Mouse (Mus musculus) yolk sac, embryonic 10.5 days (tissue): ENCODE data around the gene Chmp1a.
"Not testable (repeated sequence)": the region's sequence is repeated elsewhere in the genome, so short reads cannot be mapped to it uniquely, and the experiment has no call there.

Experiments used
- DNase-seq: peaks from one replicate; pipeline ENCODE4 v3.0.0-alpha.2; 2017; ENCODE audit warnings: low spot score

Gene Chmp1a

DNA sequence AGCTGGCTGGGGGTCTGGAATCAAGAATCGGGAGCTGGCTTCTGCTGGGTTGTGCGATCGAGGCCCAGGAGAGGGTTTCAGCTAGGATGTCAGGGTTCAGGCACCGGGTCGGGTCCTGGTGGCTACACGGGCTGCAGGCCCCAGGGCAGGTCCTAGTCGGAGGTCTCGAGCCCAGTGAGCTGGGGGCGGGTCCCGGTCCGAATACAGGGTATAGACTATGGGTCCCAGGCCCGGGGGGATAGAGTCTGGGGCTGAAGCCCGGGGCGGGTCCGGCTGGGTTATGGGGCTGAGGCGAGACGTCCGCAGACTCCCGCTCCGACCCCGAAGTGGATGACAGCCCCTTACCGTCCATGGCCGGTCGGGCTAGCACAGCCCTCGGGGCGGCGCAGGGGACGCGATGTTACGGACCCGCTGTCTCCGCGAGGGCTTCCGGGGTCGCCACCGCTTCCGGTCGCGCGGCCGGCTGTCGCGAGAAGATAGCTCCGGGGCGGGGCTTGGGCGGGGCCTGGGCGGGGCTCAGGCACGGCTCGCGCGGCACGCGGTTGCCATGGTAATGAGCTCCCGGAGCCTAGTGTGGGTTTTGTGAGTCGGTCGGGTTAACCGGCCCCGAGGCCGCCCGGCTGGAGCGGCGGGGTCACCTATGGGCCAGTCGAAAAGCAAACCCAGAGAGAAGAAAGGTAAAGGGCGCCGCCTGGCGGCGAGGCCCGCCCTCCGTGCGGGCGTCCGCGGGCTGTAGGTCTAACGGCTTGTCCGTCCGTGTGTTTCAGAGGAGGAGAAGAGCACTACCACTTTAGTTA is at the start of gene Chmp1a, which contains the start of gene Spata33:
TSS of gene Chmp1a (minus strand) at position 443 of the 797 bp plus-strand sequence.
TSS of gene Spata33 (plus strand) at position 512 of the 797 bp plus-strand sequence.
- DNase-seq: peak; percentile 96

DNA sequence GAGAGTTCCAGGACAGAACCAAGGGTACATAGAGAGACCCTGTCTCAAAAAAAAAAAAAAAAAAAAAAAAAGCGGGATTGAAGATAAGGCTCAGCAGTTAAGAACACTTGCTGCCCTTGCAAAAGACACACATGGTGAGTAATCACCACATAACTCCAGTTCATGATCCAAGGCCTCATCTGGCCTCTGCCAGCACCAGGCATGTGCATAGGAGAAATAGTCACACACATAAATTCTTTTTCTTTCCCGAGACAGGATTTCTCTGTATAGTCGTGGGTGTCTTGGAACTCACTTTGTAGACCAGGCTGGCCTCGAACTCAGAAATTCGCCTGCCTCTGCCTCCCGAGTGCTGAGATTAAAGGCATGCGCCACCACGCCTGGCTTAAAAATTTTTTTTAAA is 45.0 kb upstream of the Chmp1a start:
- DNase-seq: not testable (repeated sequence)

DNA sequence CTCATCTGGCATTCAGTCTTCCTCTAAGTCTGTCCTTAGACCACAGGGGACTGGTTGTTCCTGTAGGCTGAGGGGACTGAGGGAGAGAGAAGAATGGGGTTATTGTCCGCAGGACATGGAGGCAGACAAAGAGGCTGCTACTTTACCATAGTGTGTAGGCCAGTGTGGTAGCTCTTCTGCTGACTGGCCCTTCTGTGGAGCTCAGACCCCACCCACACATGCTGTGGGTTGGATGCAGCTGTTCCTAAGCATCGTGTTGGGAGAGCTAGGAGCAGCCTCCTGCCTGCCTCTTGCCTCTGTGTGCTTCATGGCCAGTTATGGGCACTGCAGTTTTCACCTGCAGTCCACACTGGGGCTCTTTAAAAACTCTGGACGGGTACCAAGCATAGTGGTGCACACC is 44.6 kb upstream of the Chmp1a start:
- no peak for DNase-seq

DNA sequence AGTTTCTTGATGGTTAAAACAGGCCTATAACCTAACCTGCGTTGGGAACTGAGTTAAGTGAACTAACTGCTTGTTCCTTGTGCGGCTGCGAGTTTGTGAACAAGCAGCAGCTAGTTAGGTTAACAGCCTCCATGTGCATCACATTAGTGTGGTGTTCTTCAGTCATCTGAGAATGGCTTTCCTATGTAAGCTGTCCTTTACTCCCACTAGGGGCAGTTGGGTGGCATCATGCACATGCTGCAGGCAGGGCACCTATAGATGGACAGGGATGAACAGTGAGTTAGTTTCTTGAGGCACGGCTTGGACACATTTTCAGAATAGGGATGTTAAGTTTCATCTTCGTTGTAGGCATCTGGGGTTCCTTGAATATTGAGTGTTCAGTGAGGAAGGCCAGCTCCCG is 42.6 kb upstream of the Chmp1a start:
- no peak for DNase-seq

DNA sequence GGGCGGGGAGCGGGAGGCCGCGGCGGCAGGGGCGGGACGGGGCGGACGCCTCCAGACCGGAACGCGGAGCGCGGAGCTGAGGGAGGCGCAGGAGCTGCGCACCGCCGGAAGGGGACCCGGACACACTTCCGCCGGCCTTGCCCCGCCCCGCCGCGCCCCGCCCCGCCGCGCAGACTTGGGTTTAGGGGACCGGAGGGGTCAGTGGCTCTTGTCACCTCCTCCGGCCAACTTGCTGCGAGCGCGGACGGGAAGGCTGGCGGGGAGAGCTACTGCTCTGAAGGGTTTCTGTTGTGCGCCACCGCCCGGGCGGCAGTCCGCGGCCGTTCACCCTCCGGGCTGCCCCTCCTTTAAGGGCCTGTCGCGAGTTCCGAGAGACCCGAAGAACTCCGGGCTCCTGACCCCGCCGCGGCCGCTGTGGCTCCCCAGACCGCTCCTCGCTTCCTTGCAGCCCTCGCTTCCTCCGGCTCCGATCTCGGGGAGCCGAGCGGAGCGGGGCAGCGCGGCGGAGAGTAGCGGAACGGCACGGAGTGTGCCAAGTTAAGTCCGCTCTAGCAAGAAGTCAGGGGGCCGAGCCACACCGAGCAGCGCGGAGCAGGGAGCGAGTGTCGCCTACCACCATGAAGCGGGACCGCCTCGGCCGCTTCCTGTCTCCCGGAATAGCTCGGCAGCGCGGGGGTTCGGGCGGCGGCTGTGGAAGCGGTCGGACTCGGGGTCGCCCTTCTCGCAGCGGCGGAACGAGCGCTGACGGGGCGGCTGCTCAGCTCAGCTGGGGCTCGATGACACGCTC is 41.7 kb upstream of the Chmp1a start, which contains the start of the genes Zfp276 and Vps9d1:
TSS of gene Zfp276 (plus strand) at position 97 of the 787 bp plus-strand sequence.
TSS of gene Vps9d1 (minus strand) at position 250 of the 787 bp plus-strand sequence.
- peak; percentile 89 for DNase-seq

DNA sequence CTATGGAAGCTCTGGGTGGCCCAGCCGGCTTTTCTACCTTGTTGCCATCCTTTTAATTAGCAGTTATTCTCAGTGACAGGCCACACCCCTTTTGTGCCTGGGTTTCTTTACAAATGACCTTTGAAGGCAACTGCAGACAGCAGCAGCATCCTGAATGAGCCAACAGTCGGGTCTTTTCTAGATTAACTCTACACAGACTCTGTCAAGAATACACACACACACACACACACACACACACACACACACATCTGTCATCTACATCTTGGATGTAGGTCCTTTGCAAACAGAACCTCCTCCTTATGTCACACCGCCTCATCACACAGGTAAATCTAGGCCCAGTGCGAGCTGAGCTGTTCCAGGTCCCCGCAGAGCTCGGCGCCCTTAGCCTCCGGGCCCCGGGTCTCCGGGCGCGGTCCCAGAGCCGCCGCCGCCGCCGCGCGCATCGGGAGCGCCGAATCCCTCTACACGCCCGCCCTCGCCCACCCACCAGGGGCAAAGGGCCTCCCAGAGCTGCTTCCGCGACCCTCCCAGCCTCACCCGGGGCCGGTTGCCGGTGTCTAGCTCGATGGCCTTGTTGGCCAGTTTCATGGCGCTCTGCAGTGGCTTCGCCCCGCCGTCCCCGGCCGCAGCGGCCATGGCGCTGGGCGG is 41.0 kb upstream of the Chmp1a start:
- DNase-seq: no peak

DNA sequence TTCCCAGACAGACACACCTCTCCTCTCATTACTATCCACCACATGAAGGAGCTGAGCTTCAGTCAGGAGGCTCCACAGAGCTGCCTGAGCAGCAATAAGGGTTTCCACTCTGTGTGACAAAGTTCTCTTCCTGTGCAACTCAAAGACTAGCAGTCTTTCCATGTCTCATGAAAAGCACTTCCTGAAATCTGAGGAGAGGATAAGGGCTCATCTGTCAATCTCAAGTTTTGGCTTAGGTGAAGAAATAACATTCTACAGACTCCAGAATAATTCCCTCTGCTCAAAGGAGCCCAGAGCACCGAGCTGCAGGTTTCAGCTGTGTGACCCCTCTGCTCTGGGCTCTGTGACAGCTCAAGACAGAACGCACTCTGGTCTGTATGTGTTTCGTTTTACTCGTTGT is 40.4 kb upstream of the Chmp1a start:
- DNase-seq: no peak

DNA sequence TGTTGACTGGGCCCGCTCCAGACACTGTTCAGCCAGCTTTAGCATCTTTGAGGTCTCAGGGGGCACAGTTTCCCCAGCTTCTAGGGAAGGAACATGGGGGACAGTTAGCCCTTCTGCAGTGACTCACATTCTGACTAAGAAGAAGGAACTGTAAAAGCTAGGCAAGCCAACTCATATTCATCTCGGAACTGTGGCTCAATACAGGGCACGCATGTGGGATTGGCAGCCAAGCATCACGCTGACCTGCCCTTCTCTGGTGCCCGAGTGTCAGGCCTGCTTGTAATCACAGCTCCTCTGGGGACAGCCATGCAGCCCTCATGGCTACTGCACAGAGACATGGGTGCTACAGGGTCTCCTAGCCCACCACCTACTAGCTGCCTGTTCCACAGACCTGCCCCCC is 38.4 kb upstream of the Chmp1a start:
- DNase-seq: no peak

DNA sequence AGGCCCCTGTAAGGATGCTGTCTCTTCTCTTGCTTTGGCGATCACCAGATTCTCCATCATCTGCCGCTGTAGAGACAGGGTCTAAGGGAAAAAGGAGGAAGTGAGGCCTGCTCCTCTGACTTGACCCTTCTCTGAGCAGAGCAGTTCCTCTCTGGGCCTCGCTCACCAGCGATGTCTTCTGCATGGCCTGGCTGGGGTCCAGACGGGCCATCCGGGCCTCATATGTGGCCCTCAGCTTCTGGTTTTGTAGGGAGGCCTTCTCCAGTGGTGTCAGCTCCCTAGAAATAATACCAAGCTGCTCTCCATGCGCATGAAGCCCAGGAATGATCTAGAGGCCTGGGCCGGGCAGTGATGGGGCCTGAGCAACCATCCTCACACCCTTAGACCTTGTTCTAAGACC is 36.0 kb upstream of the Chmp1a start:
- DNase-seq: no peak

DNA sequence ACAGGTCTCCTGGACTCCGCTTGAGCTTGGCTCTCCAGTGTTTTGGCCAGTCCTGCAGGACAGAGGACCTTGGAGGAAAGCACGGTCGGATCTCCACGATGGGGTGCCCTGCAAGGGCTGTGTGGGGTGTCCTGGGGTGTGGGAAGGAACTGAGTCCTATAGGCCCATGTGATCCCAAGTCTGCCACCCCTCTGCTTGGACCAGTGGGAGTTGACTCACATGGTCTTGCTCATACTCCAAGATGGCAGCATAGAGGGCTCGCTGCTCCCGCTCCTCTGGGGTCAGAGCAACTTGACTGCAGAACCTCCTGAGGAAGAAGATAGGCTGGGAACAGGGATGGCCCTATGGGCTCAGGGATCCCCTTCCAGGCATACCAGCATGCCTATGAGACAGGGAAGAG is 35.2 kb upstream of the Chmp1a start:
- DNase-seq: no peak

DNA sequence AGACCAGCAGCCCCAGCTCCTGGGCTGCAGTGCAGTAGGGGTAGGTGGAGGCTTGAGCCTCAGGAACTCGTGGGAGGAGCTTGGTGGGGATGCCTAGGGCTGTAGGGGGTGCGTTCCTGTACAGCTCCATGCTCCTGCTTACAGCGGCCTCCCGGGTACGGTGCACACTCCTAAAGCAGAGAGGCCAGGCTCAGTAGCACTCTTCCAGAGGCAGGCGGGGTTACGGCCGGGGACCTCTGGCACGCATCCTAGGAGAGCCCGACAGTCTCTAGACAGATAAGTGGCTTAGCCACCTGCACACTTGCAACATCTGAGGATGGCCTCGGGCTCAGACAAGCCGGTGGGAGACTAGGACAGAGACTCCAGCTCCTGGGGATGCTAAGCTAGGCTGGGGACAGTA is 33.0 kb upstream of the Chmp1a start:
- DNase-seq: no peak

DNA sequence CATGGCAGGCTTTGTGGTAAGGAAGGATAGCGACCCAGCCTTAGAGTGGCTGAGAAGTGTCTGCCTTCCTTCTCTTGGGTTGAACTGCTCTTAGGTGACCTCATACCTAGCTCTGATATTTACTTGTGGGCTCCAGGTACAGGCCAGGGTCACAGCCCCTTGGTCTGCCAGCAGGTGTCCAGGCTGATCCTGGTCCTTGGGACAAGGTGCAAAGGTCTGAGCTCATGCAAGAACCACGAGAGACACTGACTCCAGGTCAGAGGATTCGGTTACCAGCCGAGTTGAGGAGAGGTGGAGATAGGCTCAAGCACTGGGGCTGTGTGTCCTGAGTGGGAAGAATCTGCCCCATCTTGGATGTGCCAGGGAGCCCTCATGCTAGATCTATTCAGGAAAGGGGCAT is 31.8 kb upstream of the Chmp1a start:
- peak; percentile 61 for DNase-seq

DNA sequence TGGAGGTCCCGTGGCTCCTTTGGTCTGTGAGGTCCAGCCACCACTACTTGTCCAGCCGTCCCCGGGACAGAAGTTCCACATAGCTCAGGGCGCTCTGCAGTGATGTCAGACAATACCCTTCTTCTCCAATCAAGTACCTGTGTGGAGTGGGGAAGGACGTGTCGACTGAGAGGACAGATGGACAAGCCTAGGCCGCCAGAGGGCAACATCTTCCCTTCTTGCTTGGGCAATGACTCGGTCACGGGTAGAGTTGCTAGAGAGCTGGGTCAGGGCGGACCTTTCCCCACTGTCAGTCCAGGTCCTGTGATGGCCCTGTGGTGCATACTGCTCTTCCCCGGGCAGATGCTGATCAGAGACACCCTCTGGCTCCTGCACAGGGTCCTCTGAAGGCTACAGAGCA is 30.5 kb upstream of the Chmp1a start:
- DNase-seq: no peak

DNA sequence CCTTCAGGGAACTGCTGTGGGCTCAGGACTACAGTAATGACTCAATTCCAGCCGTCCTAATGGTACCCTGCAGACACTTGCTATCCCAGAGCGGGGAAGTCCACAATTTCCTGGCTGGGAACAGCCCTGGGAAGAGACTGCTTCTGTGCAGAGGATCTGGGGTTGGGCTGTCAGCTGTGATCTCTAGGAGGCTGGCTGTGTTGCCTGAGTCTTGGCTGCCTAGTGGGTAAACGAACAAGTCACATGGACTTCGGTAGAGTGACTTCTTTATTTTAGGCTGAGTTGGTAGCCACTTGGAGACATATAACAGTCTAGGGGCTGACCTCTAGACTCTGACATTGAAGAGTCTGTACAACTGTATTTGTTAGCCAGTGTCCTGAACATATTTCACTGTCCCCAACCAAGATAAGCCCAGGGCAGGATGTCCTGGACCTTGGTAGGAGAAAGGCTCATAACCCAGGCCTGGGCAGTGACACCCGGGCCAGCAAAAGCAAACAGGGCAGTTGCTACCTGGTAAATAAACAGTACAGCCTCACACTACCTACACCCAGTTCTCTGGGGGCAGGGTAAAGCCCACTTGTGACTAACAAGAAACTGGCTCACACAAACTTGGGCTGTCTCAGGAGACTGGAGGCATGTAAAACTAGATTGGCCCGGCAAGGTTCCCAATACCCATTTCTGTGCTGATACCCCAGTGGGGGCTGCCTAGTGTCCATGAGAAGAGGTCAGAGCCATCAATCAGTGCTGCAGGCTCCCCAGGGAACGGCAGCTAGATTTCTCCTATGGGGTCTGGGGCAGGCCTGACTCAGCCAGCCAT is 29.8 kb upstream of the Chmp1a start:
- no peak for DNase-seq

DNA sequence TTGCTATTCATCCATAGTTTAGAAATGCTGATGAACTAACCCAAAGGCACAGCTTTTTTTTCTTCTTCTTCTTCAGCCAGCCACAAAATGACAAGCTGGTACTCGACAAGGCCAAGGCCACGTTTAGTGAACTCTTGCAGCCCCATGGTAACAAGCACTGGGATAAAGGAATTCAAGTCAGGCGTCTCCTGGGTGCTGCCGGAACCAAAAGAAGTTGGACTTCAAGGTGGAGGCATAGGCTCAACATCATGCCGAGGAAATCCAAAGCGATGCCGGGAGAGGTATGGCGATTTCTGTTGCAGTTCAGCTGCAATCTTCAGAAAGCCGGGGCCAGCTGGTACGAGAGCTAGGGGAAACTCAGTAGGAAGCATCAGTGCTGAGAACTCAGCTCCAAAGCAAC is 26.8 kb upstream of the Chmp1a start:
- no peak for DNase-seq

DNA sequence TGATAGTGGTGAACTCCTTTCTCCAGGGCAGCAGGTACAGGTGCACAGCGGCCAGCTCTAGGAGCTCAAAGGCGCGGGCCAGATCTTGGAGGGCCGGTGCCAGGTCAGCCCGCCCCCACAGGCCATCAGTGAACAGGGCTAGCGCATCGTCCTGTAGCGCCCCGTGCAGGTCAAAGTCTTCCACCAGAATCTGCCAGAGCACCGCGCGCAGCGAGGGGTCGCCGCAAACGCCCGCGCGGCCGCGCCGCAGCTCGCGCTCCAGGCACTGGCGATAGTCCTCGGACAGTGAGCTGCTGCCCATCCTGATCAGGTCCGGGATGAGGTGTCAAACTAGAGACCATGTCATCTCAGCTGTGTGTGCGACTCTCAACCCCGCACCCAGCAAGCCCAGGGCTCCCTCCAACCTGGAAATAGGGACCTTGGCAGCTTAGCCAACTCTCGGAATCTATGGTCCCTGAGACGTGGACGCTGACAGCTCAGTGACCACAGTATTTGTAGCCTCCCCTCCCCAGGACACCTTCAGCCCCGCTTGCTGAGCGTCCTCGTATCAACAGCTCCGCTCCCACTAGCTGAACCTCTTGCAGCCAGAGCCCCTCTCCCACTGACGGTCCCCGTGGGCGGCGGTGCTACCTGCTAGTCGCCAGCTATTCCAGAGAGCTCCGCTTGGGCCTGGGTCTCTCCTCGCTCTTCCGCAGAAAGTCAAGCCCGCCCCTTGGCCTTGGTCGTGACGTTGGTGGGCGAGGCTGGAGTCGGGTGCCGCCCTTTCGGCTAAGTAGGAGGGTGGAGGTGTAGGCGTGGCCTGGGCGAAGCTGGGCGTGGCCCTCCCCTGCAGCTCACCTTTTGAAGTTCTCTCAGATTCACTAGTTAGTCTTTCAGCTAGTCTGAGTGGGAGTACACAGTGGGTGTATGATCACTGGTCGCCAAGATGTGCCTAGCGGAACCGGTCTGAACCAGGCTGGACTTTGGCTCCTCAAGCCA is 23.2 kb upstream of the Chmp1a start, which contains the start of gene Spata2l:
TSS of gene Spata2l (minus strand) at position 714 of the 978 bp plus-strand sequence.
- DNase-seq: peak; percentile 90

DNA sequence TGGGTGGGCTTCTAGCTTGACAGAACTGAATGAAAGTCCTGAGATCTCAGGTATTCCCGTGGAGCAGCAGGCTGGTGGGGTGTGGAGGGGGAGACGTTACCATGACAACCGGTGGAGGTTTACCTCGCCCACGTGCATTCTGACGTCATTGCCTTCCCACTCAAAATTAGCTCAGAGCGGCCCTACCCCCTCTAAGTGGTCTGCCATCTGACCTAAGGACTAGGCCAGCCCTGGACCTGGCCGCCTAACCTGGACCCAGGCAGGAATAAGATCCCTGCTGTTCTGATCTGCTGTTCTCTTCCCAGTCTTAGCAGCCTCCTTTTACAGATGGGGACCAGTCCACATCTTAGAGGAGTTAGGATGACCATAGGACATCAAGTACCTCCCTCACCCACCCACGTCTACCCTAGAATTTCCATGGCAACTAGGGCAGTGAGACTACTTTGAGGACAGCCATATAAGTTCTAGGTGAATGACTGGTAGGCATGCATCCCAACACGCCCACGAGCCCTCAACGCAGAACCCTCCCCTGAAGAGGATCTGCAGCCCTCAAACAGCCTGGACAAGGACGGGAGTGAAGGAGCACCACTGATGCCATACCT is 22.5 kb upstream of the Chmp1a start:
- DNase-seq: no peak

DNA sequence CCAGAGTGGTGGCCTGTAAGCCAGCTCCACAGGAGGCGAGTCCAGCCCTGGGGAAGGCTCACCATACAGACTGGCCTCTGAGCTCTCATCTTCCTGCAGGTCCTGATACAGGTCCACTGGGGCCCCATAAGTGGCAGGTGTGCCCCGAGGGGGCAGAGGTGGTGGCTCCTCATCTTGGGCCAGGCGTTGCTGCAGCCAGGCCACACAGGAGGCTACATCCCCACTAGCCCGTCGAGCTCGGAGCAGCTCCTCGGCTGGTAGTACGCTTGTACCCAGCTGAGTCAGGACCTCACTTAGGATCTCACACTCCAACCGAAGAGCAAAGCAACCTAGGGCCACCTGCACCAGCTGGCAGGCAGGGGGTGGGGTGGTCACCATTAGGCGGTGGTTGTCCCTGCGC is 21.2 kb upstream of the Chmp1a start:
- DNase-seq: no peak

DNA sequence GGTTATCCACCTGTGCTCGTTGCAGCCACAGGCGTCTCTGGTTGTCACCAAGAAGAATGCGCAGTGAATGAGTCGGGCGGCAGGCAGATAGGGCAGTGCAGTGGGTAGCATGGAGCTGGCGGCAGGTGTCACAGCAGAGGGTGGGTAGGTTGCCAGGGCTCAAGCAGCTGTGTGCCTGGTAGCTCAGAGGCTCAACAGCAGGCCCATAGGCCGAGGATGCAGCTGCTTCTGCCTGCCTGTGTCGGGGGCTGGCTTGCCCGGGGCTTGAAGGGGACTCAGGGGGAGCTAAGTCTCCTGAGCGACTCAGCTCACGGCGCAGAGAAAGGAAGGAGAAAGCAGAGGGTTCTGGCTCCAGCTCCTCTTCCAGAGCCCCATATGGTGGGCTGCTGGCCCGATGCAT is 20.7 kb upstream of the Chmp1a start:
- DNase-seq: no peak

DNA sequence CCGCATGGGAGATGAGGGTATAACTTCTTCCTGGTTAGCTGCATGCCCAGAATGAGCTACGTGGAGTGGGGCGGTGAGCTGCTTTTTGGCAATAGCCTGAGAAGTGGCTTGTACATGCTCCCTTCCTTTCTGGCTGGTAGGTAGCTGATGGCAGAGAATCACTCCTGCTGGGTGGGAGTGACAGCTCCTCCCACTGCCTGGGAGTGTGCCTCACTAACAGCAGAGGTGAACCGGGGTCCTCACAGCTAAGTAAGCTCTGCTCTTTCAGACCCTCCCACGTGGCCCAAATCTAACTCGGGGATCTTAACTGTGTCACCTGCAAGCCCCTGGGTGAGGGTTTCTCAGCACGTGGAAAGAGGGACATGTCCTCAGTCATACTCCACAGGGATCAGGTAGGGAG is 20.0 kb upstream of the Chmp1a start:
- no peak for DNase-seq
